Mouse (Mus musculus) thymus, postnatal 25 days (tissue): ENCODE results near the gene Vmn1r127.
"Not testable (repeated sequence)": the region's sequence is repeated elsewhere in the genome, so short reads cannot be mapped to it uniquely, and the experiment has no call there.

ENCODE experiments used
- DNase-seq: peaks from one replicate; pipeline ENCODE4 v3.0.0; 2022

Vmn1r127 gene

GRCm38 (mm10) chr7:21319761-21320160 is at the start of gene Vmn1r127:
Gene Vmn1r127, minus strand, starts transcription at chr7:21319861.
- not testable (repeated sequence) for DNase-seq

- not testable (repeated sequence) for DNase-seq
Observed at GRCm38 (mm10) chr7:21361191-21361590, 41.5 kb upstream of the Vmn1r127 start, which contains the start of gene Vmn1r129. Gene Vmn1r129, minus strand, starts transcription at chr7:21361291.

GRCm38 (mm10) chr7:21349073-21349472 is 29.4 kb upstream of the Vmn1r127 start, which contains the start of gene Vmn1r128:
Gene Vmn1r128, plus strand, starts transcription at chr7:21349373.
- DNase-seq, result not testable (repeated sequence)

- DNase-seq, result not testable (repeated sequence)
Observed at GRCm38 (mm10) chr7:21301367-21301766, 18.3 kb downstream of the Vmn1r127 start, which contains the start of gene Vmn1r126. Gene Vmn1r126, minus strand, starts transcription at chr7:21301467.

- not testable (repeated sequence) for DNase-seq
Observed at GRCm38 (mm10) chr7:21271879-21272278, 47.8 kb downstream of the Vmn1r127 start, which contains the start of gene Vmn1r125. Gene Vmn1r125, plus strand, starts transcription at chr7:21272179.
